Mouse (Mus musculus) R1 (cell line): ENCODE results near the gene Dqx1.

Source experiments
- DNase-seq: peaks from one replicate; pipeline ENCODE4 v3.0.0-alpha.2; 2018; ENCODE audit warnings: low read depth, low spot score

The Dqx1 gene

DNA sequence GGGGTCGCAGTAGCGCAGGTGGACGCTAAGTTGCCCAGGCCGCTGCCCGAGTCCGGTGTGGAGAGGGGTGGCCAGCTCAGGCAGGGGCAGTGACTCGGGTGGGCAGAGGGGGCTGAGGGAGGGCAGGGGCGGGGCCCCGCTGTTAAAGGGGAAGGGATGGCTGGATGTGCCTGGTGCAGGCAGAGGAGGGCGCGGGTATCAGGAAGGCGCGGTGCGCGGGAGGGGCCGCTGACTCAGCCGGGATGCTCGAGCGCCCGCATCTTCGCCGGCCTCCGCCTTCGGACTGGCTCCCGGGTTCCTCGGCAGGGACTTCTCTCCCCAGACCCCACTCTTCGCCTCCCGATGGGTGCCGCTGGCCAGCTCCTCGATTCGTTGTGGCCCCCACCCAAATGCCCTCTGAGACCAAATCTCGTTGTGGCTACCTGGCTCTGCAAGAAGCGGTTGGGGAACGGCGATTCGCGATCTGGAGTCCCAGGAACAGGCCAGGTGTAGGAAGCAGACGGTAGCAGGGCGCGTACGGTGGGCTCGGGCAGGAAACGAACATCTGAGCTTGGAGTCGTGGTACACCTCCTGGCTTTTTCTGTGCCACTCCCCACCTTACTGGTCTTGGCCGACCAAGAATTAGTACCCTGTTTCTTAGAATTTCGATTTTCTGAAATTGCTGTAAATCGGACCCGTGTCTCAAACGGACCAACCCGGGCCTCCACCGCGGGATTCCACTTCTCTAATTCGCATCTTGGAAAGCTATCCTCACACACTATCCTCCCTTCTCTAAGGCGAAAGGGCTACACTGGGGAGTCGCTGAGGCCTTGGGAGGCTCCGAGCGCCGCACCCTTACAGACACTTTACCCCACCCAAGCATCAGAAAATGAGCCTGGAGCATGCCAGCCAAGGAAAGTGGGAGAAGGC, 12.9 kb downstream of the Dqx1 start:
- peak; percentile 48 for DNase-seq

DNA sequence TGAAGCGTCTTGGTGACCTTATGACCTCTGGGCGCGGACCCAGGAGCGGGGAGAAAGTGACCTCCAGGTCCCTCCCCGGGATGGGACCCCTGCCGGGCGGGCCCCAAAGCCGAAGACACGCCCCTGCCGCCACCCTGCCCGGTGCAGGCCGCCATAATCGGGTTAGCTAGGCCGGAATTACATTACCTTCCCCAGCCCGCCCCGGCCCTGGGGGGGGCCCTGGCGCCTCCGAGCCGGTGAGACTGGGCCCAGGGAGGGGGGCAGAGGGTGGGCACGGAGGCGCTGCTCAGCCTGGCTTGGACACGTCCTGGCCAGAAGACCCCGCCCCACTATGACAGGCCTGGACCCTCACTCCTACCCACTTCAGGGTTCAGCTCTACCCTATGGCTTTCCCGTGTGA, 13.6 kb downstream of the Dqx1 start:
- DNase-seq, result no peak

DNA sequence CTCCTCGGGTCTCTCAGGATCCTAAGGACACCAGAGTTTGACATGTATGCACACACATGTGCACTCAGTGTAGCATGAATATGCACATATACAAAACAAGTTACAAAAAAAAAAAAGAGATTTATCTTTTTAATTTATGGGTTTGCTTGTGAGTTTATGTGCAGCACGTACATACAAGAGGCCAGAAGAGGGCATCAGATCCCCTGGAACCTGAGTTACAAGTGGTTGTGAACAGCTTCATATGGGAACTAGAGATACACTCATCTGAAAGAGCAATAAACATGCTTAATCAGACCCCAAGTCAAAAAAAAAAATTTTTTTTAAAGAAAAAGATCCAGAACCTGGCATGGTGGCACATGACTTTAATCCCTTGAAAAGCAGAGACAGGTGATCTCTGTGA, 17.3 kb downstream of the Dqx1 start:
- peak; percentile 28 for DNase-seq

DNA sequence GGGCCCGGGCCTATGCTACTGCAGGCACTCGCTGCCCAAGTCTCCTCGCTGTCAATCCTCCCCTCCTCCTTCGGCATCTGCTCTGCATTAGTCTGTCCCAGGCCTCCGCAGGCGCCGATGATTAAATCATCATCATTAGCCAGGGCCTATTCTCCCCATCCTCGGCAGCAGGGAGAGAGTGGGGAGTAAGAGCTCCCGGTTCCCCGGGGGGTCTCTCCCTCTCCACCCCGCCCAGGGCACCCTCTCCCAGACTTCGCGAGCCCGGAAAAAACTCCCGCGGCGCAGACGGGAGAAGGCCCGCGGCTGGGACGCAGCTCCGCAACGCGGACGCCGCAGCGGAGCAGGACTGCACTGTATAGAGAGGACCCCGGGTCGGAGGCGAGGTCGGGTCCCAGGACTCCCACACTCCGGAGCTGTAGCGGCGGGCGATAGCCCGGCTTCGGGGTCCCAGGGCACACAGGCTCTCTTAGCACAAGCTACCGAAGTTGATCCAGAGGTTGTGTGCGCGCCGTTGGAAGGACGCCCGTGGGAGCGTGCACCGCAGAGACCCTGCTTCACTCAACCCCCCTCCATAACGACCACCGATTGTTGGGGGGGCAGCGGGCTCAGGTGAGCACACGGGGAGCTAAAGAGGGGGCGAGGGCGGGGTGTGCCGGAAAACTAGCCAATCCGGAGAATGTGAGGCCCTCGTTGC, 20.1 kb downstream of the Dqx1 start, which contains the start of gene Pcgf1:
TSS of gene Pcgf1 (plus strand) at position 240 of the 694 bp plus-strand sequence.
- peak; percentile 63 for DNase-seq

DNA sequence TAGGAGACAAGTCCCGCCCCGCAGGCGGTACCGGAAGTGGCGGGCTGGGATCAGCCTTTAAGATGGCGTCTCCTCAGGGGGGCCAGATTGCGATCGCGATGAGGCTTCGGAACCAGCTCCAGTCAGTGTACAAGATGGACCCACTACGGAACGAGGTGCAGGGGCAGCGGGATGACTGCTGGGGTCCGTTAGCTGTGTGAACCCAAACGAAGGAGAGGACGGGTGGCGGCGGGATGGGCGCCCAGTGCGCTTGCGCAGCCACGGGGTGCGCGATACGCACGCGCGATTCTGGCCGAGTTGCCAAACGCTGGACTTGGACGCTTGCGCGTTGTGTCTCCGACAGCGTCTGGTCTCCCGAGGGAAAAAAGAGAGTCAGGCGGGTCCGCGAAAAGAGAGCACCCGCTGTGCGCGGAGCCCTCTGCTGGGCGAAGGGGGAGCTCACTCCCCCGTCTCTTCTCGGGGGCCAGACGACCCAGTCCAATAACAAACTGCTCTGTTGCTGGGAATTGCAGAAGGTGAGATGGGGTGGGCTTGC, 20.7 kb downstream of the Dqx1 start:
- peak; percentile 97 for DNase-seq

DNA sequence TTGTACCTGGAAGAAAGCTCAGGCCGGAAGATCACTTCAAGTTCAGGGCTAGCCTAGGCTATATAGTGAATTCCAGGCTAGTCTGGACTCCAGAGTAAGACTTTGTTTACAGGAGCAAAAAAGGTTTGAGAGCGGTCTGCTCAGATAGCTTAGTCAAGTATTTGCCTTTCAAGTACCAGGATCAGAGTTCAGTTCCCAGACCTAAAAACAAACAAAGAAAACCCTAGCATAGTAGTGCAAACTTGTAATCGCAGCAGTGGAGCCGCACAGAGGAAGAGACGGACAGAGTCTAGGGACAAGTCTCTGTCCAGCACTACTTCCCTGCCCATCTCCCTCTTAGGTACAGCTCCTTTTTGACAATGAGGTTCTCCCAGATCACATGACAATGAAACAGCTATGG, 22.6 kb downstream of the Dqx1 start:
- no peak for DNase-seq

DNA sequence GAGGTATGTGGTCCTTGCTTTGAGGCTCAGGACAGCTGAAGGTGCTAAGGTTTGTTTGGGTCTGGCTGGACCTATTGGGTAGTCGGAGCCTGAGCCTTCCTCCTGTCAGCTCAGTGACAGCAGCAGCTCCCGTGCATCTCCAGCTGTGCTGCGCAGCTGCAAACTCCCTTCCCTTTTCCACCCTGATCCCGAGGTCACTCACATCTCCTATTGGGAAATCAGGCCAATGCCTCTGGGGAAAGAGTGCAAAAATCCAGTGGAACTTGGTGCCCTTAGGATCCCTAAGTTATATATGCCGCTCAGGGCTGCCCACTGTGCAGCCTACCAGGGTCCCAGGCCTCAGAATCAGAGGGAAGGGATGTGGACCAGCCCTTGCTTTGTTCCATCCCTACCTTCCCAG, 25.9 kb downstream of the Dqx1 start:
- no peak for DNase-seq

DNA sequence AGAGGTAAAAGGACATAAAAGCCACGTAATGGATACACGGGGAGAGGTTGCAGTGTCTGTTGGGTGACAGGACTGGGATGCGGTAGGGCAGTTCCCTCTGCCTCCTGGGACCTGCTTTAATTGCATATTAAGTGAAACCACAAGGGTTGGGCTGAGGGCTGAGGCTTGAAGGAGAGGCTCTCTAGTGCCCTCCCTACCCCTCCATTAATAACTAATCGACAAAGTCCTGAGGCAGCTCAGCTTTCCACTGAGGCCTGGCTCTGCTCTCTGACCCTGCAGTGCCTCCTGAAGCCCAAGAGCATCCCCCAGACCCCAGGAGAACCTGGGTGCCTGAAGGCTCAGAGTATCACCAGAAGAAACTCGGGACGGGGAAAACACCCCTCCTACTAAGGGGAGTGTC, 26.8 kb downstream of the Dqx1 start:
- no peak for DNase-seq

DNA sequence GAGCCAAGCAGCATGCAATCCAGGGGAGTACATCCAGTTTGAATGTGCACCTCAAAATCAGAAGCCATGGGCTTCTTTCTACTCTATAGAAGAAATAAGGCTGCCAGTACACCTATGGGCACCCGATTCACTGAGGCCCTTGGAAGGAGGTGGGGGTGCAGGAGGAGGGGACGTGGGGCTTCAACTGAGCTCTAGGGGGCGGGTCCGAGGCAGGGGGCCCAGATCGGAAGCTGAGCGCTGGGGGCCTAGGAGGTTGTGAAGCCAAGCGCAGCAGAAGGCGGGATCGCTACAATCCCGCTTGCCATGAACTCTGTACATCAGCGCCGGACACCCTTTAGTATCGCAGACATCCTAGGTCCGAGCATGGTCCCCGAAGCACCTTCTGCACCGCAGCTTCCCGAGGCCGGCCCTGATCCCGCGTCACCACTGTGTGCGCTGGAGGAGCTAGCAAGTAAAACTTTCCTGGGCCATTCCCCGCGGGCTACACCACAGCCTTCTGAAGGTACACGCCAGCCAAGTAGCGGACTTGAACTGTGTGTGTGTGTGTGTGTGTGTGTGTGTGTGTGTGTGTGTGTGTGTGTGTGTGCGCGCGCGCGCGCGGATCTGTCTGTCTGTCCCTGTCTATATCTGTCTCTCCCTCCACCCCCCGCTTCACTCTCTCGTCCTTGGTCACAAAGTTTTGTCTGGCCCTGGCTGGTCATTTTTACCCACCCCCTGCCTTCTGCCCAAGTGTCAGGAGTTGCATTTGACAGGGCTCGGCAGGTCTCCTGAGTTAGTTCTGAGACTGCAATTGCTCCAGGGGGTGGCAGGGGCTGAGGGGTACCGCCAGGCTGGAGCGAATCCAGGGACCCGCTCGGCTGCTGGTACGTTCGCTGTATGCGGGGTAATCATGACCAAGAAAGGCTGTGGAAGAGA, 28.7 kb downstream of the Dqx1 start, which contains the start of gene Lbx2:
TSS of gene Lbx2 (plus strand) at position 247 of the 915 bp plus-strand sequence.
- DNase-seq, result peak; percentile 31

DNA sequence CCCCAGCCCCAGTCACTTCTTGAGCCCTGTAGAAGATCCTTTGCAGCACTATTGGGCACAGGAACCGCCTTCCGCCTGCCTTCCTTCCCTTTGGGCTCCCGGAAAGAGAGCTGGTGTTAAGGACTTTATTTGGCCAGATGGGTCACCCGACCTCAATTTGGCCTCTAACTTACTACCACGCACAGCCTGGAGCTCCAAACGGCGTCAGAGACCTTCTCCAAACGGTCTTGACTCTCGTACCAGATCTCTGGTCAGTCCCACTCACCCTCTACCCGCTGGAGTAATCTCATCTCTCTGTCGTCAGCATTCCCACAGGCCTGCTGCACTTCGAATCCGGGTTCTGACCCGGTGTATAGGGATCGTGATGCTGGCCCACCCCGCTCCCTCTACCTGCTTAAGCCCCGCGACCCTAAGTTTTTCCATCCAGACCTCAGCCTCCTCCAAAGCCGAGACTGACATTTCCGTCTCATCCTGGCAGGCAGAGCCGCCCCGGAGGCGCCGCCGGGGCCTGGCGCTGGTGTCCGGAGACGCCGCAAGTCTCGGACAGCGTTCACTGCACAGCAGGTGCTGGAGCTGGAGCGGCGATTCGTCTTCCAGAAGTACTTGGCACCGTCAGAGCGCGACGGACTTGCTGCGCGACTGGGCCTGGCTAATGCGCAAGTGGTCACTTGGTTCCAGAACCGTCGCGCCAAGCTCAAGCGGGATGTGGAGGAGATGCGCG, 29.7 kb downstream of the Dqx1 start:
- DNase-seq, result peak; percentile 27

DNA sequence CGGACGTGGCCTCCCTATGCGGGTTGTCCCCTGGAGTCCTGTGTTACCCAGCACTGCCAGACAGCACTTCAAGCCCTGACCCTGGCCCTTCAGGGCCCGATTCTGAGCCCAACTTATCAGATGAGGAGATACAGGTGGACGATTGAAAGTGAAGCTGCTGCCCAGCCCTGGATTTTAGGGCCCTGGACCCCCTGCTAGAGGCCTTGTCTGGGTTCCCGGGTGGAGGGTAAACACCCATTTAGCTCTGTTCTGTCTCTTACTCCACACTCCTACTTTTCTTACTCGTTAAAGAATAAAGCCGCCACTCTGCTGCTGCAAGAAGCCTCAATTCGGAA, 30.2 kb downstream of the Dqx1 start:
- DNase-seq, result no peak

DNA sequence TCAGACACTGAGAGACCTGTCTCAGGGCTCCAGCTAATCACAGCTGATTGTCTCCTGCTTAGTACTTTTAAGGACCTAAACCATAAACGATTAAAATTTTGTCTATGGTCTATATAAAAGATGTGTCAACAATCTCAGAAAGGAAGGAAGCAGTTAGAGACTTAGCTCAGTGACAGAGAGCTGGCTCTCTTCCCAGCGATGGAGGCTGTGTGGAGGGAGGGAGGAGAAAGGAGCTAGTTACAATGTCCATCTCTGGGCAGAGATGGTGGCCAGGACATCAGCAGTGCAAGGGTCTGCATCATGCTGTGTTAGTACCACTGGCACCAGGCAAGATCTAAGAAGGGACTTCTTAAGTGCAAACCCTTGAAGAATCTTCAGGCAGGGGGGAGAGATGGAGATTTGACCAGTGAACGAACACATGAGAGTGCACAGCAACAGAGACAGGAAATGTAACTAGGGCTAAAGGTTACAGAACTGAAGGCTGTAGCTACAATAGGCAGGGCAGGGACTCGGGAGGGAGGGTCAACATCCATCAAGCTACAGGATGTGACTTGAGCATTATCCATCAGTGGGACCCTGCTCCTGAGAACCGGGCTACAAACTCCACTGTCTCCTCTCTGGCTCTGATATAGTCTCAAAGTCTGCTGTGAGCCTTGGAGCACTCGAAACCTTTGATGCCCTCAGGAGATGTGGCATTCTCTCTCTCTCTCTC, 34.9 kb downstream of the Dqx1 start:
- DNase-seq, result no peak

DNA sequence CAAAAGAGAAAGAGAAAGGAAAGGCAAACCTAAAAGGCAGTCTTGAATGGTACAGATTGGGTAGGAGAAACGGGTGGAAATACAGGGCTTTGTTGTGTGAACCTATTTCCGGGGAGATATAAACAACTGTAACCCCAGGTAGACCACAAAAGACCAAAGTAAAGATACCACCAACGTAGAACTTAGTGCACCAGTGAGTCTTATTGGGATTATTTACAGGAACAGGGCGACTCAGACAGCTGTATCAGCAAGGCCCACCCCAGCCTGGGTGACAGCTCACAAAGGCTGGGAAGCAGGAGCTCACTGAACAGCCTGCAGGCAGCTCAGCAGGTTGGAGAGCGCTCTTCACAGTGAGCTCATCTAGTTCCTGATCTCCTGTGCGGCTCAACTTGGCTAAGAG, 38.3 kb downstream of the Dqx1 start:
- no peak for DNase-seq

DNA sequence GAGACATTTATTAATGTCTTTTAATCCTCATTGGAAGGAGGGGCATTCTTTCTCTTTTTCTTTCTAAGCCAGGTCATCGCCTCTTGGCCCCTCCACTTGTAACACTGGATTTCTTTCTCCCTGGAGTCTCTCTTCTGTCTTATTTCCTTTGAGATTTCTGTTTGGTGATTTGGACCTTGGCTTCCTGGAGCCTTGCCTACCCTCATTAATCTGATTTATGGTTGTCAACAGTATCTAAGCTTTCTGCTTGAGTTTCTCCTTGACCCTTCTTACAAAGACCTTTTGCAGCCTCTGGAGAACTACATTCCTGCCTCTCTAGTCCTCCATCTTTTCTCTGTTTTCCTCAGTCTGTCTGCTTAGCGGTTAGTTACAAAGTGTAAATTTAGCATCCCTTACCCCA, 40.8 kb downstream of the Dqx1 start:
- no peak for DNase-seq

DNA sequence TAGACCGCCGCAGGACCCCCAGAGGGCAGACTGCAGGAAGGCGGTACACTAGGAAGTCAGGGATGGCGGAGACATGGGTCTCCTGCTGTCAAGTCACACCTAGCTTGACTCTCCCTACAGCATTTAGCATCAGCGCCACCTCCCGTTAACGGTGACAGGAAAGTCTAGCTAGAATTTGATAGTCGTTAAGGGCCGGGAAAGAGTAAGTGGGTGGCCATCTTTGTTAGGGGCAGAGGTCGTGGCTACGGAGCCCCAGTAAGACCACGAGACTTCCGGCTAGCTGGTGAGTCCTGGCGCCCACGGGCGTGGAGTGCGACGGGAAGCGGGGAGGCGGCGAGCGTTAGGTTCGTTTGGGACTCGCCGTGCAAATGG, 43.7 kb downstream of the Dqx1 start, which contains the start of the genes Ccdc142 and Gm42688:
TSS of gene Ccdc142 (plus strand) at position 286 of the 372 bp plus-strand sequence.
TSS of gene Gm42688 (plus strand) at position 302 of the 372 bp plus-strand sequence.
- DNase-seq, result peak; percentile 92

DNA sequence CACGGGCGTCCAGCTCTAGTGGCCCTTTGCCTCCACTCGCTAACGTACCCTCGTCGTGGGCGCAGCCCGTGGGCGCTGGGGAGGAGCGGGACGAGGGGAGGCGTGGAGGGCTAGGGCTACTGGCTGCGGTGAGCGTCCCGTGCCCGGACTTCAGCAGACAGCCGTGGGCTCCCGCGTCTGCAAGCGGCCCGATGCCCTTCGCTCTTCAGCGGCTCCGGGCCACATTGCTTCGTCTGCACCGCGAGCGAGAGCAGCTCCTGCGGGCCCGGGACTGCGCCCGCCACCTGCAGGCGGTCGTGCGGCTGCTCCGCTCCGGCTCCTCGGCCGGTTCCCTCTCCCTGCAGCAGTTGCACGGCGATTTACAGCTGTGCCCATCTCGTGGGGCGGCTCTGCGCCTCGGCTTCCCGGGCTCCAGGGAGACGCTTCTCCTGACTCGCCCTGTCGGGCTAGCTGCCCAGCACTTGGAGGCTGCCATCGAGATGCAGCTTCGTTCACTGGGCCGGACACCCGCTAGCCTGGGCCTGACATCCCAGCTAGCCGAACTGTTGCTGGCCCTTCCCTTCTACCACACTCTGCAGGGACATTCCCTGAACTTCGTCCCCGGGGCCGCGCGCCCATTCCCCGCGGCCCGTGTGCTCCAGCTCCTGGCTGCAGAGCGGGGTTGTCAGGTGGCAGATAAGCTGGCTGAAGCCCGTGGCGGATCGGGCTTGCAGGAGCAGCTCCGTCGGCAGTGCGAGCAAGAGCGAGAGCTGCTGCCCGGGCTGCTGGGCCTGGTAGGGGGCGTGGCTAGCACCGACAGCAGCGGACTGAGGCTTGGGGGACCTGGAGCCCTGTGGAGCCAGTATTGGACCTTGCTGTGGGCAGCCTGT, 44.3 kb downstream of the Dqx1 start:
- DNase-seq, result no peak

DNA sequence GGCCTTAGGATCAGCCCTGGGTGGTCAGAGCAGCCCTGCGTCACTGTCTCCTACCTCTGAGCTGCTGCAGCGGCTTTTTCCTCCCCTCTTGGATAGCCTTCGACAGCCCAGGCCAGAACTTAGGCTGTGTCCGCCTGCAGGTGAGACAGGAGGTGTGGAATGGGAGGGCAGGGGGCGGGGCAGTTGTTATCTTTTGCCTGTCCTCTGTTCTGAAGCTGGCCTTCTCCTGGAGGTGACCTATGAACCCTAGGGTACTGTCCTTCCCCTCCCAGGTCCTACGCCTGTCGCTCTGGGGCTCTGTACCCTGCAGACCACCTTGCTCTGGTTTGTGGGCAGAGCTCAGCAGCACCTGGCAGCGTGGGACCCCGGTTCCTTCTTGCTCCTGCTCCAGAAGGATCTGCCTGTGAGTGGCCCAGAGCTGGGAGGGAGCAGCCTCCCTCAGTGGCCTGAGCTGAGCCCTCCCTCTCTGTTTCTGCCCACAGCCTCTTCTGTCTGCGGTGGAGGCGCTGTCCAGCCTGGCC, 45.5 kb downstream of the Dqx1 start:
- no peak for DNase-seq

DNA sequence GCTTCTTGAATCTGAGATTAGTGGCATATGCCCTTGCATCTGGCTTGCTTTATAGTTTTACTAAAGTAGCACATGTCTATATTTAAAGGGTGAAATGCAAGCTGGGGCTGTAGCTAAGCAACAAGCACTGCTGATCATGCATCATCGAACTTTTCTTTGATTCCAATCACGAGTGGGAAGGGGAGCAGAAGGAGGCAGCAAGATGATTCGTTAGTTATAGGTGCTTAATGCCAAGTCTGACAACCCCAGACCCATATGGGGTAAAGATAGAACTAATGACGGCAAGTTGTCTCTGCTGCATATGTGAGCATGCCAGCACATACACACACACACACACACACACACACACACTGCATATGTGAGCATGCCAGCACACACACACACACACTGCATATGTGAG, 46.5 kb downstream of the Dqx1 start:
- DNase-seq, result no peak
